Mouse (Mus musculus): ENCODE data around the gene Mdh1b. TPM values are rescaled to one million over a fixed set of nuclear protein-coding genes. Genes with fewer than 3 reads are reported as not detected.

The Mdh1b gene
- polyA plus RNA-seq, 1 experiment from 2014 or later, result 0.27 TPM

Other genes starting within 250 kb of the Mdh1b start
- not detected in 2 replicates for gene Gm39653, start 114.3 kb downstream of the Mdh1b start, polyA plus RNA-seq (2015; fragmentation: Nextera tagmentation; extraction: Ambion mirVana)
- not detected in 2 replicates for gene Dytn, start 43.4 kb downstream of the Mdh1b start, polyA plus RNA-seq (2015; fragmentation: Nextera tagmentation; extraction: Ambion mirVana)
- 37.2 and 39.8 TPM in 2 replicates for gene Fastkd2, start 296 bp upstream of the Mdh1b start, polyA plus RNA-seq (2015; fragmentation: Nextera tagmentation; extraction: Ambion mirVana)
- 0.22 and 0.32 TPM in 2 replicates for gene 4933402D24Rik, start 38.9 kb upstream of the Mdh1b start, polyA plus RNA-seq (2015; fragmentation: Nextera tagmentation; extraction: Ambion mirVana)